Mouse (Mus musculus): ENCODE data around the gene Btbd35f10. TPM values are rescaled to one million over a fixed set of nuclear protein-coding genes. Genes with fewer than 3 reads are reported as not detected.

The Btbd35f10 gene
- not detected for polyA plus RNA-seq (2014; fragmentation: Illumina TruSeq; extraction: RNeasy Lipid Tissue Mini Kit (QIAGEN cat#74804); ENCODE audit: low read depth, low replicate concordance)

DNA sequence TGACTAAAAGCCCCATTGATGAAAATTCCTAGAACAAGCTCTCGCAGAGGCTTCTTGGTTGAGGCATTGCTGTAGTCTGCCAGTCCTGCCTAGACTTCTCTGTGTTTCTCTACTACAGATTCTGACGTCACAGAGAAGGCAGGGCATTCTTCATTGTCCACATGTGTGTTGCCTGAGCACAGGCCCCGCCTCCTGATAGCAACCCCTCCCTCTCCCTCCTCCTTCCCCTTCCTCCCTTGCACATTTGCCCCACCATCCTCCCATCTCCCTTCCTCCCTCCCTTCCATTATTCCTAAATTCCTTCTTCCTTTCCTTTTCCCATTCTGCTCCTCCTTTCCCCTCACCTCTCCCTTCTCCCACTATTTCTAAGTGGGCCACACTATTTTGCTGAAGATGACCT lies at the start of gene Btbd35f10:
Gene Btbd35f10, minus strand, starts transcription at position 101 of the 400 bp plus-strand sequence.

Other genes starting within 250 kb of the Btbd35f10 start
- gene Btbd35f18, start 52.7 kb downstream of the Btbd35f10 start, polyA plus RNA-seq (2014; fragmentation: Illumina TruSeq; extraction: RNeasy Lipid Tissue Mini Kit (QIAGEN cat#74804); ENCODE audit: low read depth, low replicate concordance), result not detected
- not detected for gene Btbd35f16, start 204.1 kb upstream of the Btbd35f10 start, polyA plus RNA-seq (2014; fragmentation: Illumina TruSeq; extraction: RNeasy Lipid Tissue Mini Kit (QIAGEN cat#74804); ENCODE audit: low read depth, low replicate concordance)